Mouse (Mus musculus) hindbrain, postnatal 0 days (tissue): ENCODE measurements at regions not wholly inside any gene's neighbourhood (a gene's known extent, or its start where the extent isn't known, plus 50 kb on each side); places are given as distances from the start of the nearest gene placed in this dataset.

ENCODE experiments used
- ATAC-seq: fragments of 200-750 bp; cut with Nextera tagmentation; 2 replicates; pipeline ENCODE4 v1.8.0; 2017; ENCODE audit warnings: mild to moderate bottlenecking, moderate TSS enrichment, moderate library complexity
- DNase-seq: peaks from one replicate; pipeline ENCODE4 v3.0.0-alpha.2; 2015; ENCODE audit warnings: low spot score
- H3K27ac ChIP-seq: fragments of 300-500 bp; sonication (generic); 2 replicates; pipeline ENCODE4 v1.5.1; 2014; ENCODE audit warnings: mild to moderate bottlenecking
- H3K27me3 ChIP-seq: fragments of 300-500 bp; sonication (generic); 2 replicates; pipeline ENCODE4 v1.6.1; 2014; ENCODE audit warnings: low read length, mixed read lengths; ENCODE audit not compliant: insufficient read depth
- H3K36me3 ChIP-seq: fragments of 300-500 bp; sonication (generic); 2 replicates; pipeline ENCODE4 v1.6.1; 2014; ENCODE audit warnings: low read length, mixed read lengths; ENCODE audit not compliant: insufficient read depth
- H3K4me1 ChIP-seq: fragments of 300-500 bp; sonication (generic); 2 replicates; pipeline ENCODE4 v1.6.1; 2014; ENCODE audit warnings: antibody characterized with exemption, low read length, mixed read lengths; ENCODE audit not compliant: insufficient read depth
- H3K4me2 ChIP-seq: fragments of 300-500 bp; sonication (generic); 2 replicates; pipeline ENCODE4 v1.6.1; 2014; ENCODE audit warnings: low read depth, mild to moderate bottlenecking, low read length, moderate library complexity, mixed read lengths
- H3K4me3 ChIP-seq: fragments of 300-500 bp; sonication (generic); 2 replicates; pipeline ENCODE4 v1.5.1; 2014; ENCODE audit warnings: low read length
- H3K9ac ChIP-seq: fragments of 300-500 bp; sonication (generic); replicated peaks from 2 replicates; pipeline ENCODE4 v1.6.1; 2014; ENCODE audit warnings: mild to moderate bottlenecking, low read length, moderate library complexity, mixed read lengths
- H3K9me3 ChIP-seq: fragments of 300-500 bp; sonication (generic); 2 replicates; pipeline ENCODE4 v1.6.1; 2016; ENCODE audit warnings: low read length, mixed read lengths
- CTCF ChIP-seq: IDR thresholded peaks from 2 replicates; pipeline ENCODE4 v1.5.1; 2016; ENCODE audit warnings: antibody characterized with exemption, control low read depth, low read depth
- WGBS: fragments of 180-500 bp; shearing (Covaris S2); extraction: QIAGEN DNeasy Blood & Tissue Kit; methylation state at CpG from one replicate; pipeline ENCODE4 v1.1.7; 2014; 5-methylcytosine and 5-hydroxymethylcytosine counted together

DNA sequence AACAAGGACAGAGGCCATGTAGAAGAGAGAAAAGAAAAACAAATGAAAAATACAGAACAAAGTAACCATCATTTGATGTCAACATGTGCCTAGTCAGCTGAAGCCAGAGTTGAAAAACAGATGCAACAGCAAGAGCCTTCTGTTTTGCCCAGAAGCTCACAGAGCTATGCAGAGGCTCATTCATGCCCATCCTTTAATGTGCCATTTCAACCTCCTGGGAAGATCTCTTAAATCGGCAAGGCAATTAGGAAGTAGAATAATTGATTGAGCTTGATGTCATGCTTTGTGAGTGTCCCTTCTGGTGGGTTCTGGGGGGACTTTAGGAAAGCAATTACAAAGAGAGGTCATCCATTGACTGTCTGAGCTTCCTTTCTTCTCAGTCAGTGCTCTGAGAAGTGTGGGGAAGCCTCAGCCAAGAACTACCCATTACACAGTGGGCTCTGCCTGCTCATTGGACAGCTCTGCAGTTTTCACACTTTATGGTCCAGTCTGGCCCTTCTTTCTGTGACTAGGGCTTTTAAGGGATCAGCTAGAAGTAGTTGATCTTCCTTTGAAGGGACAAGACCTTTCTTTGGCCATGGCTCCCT, 240.2 kb downstream of the Kcne4 start:
- Histone ChIP-seq H3K27me3 (no peaks in the 10 kb centered on the region), H3K36me3 (no peaks in the 10 kb centered on the region), H3K4me3 (no peak overlapping the region), H3K4me1 (no peaks in the 10 kb centered on the region), H3K4me2 (no peak overlapping the region), H3K27ac (no peak overlapping the region), H3K9me3 (no peaks in the 10 kb centered on the region), H3K9ac (no peak overlapping the region)
- no peak for TF ChIP-seq CTCF
- whole genome bisulfite sequencing, result 19% methylated on average over 1 of the region's 1 CpGs
- DNase-seq (peak; percentile 4), ATAC-seq (peak; percentile 72)

DNA sequence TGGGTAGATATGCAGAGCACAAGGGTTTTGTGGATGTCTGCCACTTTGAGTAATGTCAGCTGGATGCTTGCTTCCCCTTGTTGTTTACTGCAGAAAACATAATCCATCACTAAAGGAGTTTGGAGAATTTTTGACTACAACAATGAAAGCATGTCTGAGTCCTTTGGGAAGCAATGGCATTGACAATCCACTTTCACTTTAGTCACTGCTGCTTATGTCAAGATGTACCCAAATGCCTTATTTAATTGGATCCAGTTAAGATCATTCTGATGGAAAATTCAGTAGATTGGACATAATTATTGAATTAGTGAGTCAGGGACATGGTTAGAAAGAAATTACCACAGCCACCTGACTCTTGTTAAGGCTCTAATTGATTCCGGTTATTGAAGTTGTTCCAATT, 263.7 kb downstream of the Kcne4 start:
- Histone ChIP-seq H3K4me3 (no peak overlapping the region), H3K27me3 (no peaks in the 10 kb centered on the region), H3K9me3 (no peaks in the 10 kb centered on the region), H3K4me2 (no peak overlapping the region), H3K36me3 (no peaks in the 10 kb centered on the region), H3K27ac (no peak overlapping the region), H3K4me1 (no peaks in the 10 kb centered on the region), H3K9ac (no peak overlapping the region)
- DNase-seq, result no peak
- ATAC-seq, result no peak
- TF ChIP-seq CTCF, result no peak
- 75% methylated on average over 1 of the region's 1 CpGs for WGBS
